Mouse (Mus musculus): Measurements from ENCODE around the gene Cand2. TPM values are rescaled to one million over a fixed set of nuclear protein-coding genes. Genes with fewer than 3 reads are reported as not detected.

Gene Cand2
- 7.4 and 7.5 TPM in 2 replicates for polyA plus RNA-seq (2012)

GRCm38 (mm10) chr6:115774501-115774921 lies at the start of gene Cand2:
Gene Cand2 (plus strand): TSS chr6:115774538.
- TF ChIP-seq GATA1 (IDR thresholded peaks at IDR 0.05; ENCODE audit: low read length): no peak

- no peak for TF ChIP-seq GATA1 (IDR thresholded peaks at IDR 0.05; ENCODE audit: low read length)
Observed at GRCm38 (mm10) chr6:115727108-115727507, 47.2 kb upstream of the Cand2 start.

GRCm38 (mm10) chr6:115727570-115727969 lies 46.8 kb upstream of the Cand2 start:
- TF ChIP-seq GATA1 (IDR thresholded peaks at IDR 0.05; ENCODE audit: low read length): no peak

- no peak for TF ChIP-seq GATA1 (IDR thresholded peaks at IDR 0.05; ENCODE audit: low read length)
Observed at GRCm38 (mm10) chr6:115730560-115731342, 43.6 kb upstream of the Cand2 start.

- TF ChIP-seq GATA1 (IDR thresholded peaks at IDR 0.05; ENCODE audit: low read length): no peak
Observed at GRCm38 (mm10) chr6:115732341-115732928, 41.9 kb upstream of the Cand2 start.

- TF ChIP-seq GATA1 (IDR thresholded peaks at IDR 0.05; ENCODE audit: low read length): no peak
Observed at GRCm38 (mm10) chr6:115734909-115735308, 39.4 kb upstream of the Cand2 start.

- TF ChIP-seq GATA1 (IDR thresholded peaks at IDR 0.05; ENCODE audit: low read length): no peak
Observed at GRCm38 (mm10) chr6:115739056-115739455, 35.3 kb upstream of the Cand2 start.

GRCm38 (mm10) chr6:115743569-115743968 lies 30.8 kb upstream of the Cand2 start:
- no peak for TF ChIP-seq GATA1 (IDR thresholded peaks at IDR 0.05; ENCODE audit: low read length)

- TF ChIP-seq GATA1 (IDR thresholded peaks at IDR 0.05; ENCODE audit: low read length): no peak
Observed at GRCm38 (mm10) chr6:115746326-115746725, 28.0 kb upstream of the Cand2 start.

- TF ChIP-seq GATA1 (IDR thresholded peaks at IDR 0.05; ENCODE audit: low read length): peak; percentile 74
Observed at GRCm38 (mm10) chr6:115755536-115755935, 18.8 kb upstream of the Cand2 start.

- no peak for TF ChIP-seq GATA1 (IDR thresholded peaks at IDR 0.05; ENCODE audit: low read length)
Observed at GRCm38 (mm10) chr6:115758981-115759435, 15.3 kb upstream of the Cand2 start.

- TF ChIP-seq GATA1 (IDR thresholded peaks at IDR 0.05; ENCODE audit: low read length): no peak
Observed at GRCm38 (mm10) chr6:115759461-115759860, 14.9 kb upstream of the Cand2 start.

- no peak for TF ChIP-seq GATA1 (IDR thresholded peaks at IDR 0.05; ENCODE audit: low read length)
Observed at GRCm38 (mm10) chr6:115760137-115760536, 14.2 kb upstream of the Cand2 start.

GRCm38 (mm10) chr6:115760982-115761381 lies 13.4 kb upstream of the Cand2 start:
- no peak for TF ChIP-seq GATA1 (IDR thresholded peaks at IDR 0.05; ENCODE audit: low read length)

- no peak for TF ChIP-seq GATA1 (IDR thresholded peaks at IDR 0.05; ENCODE audit: low read length)
Observed at GRCm38 (mm10) chr6:115761995-115762756, 12.2 kb upstream of the Cand2 start, which contains the start of gene Tmem40. Gene Tmem40 (minus strand): TSS chr6:115762410.

- no peak for TF ChIP-seq GATA1 (IDR thresholded peaks at IDR 0.05; ENCODE audit: low read length)
Observed at GRCm38 (mm10) chr6:115764179-115764578, 10.2 kb upstream of the Cand2 start.
